Mouse (Mus musculus): ENCODE measurements around the gene Tbc1d1.
A peak's percentile ranks its signal among the peaks of the same experiment; 100 is the strongest.

Gene Tbc1d1

DNA sequence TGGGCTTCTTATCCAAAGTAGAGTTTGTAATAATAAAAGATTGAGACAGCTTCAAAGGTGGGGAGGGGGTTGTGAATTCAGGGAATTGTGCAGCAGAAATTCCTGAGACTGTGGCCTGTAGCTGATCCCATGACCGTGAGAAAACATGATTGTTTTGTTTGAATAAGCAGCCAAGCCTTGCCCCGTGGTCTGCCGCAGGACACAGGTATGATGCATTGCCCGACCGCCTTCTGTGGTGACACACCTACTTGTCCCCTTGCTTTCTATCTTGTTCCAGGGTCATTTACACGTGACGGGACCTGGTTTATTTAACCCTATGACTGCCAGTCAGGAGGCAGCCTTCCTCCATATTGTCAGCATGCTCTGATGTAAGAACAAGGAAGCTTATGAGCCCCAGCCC lies 123.6 kb downstream of the Tbc1d1 start:
- no peak for DNase-seq (ENCODE audit: low spot score)

DNA sequence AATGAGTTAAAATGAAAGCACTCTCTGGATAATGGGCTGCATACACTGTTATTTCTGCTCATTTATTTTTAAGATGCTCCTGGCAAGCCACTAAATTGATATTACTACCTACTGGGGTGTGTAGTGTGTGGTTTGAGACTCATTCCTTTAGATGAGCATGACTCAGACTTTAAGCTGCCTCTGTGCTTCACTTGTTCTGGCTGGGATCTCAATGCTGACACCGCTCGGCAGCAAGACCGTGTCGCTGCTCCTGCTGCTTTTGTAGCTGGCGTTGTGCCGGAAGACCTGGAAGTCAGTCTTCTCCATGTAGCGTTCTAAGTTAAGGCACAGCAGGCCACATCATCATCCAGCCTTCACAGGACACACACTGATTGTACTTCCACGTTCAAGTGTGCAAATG lies 124.1 kb downstream of the Tbc1d1 start:
- peak; percentile 62 for DNase-seq (ENCODE audit: low spot score)

DNA sequence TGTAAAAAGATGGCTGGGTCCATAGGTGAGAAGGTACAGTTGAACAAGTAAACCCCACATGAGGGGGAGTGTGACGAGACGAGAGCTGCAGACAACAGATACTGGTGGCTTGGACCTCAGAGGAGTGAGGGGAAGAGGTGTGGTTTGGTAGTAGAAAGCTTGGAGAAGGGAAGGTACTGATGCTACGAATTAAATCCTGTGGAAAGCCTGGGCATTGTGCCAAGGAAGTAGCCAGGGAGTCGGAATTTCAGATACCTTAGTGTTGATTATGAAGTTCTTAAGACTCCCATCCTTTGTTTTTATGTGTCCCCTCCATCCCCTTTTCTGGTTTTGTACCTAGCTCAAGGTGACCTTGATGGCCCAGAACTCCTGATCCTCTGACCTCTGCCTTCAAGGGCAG lies 124.5 kb downstream of the Tbc1d1 start:
- no peak for DNase-seq (ENCODE audit: low spot score)

DNA sequence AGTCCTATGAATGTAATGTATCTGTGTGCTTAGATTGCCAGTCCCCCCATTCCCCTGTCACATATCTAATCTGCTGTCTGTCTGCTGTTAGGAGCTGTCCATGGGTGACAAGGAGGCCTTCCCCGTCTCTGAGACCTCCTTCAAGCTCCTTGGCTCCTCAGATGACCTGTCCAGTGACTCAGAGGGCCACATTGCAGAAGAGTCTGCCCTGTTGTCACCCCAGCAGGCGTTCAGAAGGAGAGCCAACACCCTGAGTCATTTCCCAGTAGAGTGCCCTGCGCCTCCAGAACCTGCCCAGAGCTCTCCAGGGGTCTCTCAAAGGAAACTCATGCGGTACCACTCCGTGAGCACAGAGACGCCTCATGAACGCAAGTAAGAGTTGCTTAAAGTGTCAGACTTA lies 125.6 kb downstream of the Tbc1d1 start:
- peak; percentile 60 for DNase-seq (ENCODE audit: low spot score)

DNA sequence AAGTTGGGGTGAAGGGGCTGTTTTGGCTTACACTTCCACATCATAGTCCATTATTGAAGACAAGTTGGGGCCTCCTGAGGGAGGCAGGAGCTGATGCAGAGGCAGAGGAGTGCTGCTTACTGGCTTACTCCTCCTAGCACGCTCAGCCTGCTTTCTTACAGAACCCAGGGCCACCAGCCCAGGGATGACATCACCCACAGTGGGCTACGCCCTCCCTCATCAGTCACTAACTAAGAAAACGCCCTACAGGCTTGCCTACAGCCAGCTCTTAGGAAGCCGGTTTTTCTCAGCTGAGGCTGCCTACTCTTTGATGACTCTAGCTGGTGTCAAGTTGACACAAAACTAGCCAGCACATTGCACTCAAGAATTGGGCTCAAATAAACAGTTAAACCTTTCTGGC lies 126.5 kb downstream of the Tbc1d1 start:
- DNase-seq (ENCODE audit: low spot score) = no peak

DNA sequence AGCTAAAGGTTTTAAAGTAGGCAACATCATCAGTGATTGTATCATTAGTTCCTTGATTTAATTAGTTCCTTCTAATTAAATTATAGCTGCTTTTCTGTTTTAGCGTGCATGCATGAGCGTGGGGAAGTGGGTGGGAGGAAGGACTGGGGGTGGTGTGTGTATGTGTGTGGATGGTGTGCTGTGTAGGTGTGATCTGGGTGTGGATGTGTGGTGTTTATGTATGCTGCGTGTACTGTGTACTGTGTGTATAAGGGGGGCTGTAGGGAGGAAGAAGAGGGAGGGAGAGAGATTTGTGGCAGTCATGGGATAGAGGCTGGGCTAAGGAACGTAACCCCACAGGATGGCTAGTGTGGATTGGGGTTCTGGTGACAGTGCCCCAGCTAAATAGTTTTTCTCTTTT lies 129.2 kb downstream of the Tbc1d1 start:
- DNase-seq (ENCODE audit: low spot score) = no peak

DNA sequence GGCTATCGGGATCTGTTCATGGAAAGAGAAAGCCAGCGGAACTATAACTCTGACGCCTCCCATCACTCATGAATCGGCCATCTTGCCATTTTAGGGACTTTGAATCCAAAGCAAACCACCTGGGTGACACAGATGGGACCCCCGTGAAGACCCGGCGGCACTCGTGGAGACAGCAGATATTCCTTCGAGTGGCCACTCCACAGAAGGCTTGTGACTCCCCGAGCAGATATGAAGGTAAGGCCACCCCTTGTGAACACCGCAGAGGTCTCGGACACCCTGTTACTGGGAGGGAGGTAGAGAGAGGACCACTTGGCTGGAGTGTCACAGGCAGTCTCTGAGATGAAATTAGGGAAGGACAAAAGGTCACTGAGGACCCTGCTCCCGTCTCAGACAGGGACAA lies 129.7 kb downstream of the Tbc1d1 start:
- DNase-seq (ENCODE audit: low spot score) = no peak

DNA sequence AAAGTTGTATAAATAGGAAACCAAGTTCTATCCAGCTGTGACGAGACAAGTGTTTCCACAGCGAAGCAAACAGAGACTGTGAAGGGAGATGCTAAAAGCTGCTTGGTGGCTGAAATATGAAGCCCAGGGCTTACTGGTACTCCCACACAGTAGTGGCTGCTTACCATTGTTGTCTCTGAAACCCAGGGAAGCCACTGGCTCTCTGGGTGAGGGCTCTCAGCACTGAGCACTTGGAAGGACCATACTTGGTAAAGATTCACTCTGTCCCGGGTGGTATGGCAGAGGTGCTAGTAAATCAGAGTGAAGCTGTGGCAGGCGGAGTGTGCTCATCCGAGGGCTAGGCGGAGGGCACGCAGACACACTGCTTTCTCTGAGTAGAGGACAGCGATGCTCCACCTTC lies 131.2 kb downstream of the Tbc1d1 start:
- DNase-seq (ENCODE audit: low spot score) = no peak

DNA sequence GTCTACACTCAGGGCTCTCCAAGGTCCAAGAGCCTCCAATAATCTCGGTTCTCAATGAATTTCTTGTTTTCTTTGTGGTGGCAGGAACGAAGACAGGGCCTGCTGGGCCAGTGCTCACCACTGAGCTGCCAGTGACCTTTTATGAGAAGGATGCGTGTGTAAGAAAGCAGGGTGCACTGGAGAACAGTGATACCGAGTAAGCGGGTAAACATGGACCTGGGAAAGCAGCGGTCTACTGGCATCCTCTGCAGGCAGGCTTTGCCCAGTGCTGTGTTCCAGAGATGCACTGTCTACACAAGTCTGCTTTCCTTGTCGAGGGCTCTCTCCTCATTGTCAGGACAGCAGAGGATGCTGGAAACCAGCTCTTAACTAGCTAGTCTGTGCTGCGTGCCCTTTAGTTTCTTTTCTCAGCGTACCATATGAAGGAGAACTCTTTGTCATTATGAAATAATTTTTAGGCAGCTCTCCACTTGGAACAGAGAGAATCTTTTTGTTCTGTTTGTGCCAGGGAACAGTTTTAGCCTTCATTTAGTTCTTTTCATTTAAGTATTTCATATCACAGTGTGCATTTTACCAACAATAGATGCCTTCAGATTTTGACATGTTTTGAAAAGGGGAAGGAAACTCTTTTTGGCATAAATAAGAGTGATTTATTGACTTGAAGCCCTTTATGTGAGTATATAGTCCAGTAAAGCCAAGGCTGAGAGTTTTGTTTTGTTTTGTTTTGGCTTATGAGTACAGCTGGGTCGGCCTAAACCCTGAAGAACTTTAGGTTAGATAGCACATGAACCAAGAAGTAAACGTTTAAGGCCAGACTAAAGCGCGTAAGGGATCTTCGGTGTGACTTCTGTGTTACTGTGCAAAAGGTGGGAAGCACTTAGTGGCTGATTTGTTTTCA lies 132.2 kb downstream of the Tbc1d1 start:
- DNase-seq (ENCODE audit: low spot score) = peak; percentile 98

DNA sequence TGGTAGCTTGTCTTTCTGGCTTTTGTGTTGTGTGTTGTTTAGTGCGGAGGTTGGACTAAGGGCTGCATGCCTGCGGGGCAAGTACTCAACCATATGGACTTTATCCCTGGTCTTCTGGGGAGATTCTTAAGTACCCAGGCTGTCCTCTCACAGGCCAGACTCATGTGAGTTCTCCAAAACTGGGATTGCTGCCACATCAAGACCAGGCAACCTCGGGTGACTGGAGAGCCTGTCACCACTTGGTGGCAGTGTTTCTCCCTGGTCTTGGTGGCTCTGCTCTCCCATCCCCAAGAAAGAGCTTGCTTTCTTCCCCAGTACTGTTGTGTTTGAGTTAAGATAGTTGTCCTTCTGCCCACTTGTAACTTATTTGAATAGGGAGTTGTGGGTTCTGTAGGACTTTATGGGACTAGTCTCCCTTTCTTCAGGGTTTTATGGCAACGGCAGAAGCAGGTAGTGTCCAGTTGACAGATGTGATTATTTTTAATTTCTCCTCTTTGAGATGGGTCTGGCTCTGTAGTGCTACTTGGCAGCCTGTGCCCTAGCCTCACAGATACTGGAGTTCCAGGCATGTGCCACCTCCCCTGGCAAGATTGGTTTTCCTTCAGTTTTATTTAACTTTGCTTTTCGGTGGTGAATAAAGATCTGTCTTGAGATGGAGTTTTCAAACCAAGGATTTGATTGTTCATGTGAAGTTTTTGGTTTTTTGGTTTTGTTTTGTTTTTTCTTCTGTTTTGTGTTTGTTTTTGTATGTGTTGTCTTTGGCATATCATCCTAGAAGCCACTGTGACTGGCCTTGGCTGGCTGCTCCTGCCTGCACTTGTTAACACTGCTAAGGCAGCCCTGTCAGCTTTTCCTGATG lies 133.3 kb downstream of the Tbc1d1 start:
- peak; percentile 100 for DNase-seq (ENCODE audit: low spot score)

DNA sequence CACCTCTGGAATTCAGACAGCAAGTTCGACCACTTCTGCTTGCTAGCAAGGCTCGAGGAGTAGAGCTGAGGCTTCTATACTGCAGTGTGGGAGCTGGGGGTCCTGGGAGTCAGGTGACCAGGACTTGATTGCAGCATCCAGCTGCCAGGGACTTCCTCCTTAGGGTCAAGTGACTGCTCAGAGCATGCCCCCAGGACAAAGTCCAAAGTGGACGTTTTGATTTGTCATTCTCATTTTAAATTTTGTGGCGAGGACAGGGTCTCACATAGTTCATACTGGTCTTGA lies 133.9 kb downstream of the Tbc1d1 start:
- DNase-seq (ENCODE audit: low spot score) = no peak

DNA sequence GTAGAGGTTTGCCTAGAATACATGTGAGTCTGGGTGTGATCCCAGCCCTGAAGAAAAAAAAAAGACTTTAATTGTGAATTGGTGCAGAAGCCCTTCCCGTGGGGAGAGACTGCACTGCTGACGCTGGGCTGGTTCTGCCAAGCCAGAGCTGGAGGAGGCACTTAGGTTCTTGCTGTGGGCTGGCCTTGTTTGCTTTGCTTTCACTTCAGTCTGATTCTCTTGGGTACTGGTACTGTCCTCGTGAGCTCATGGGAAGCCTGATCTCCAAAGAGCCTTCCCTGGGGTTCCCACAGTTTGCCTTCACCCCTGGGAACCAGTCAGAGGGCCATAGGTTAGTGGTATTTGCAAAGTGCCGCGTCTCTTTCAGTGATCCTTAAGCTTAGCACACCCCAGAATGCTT lies 135.6 kb downstream of the Tbc1d1 start:
- peak; percentile 95 for DNase-seq (ENCODE audit: low spot score)

DNA sequence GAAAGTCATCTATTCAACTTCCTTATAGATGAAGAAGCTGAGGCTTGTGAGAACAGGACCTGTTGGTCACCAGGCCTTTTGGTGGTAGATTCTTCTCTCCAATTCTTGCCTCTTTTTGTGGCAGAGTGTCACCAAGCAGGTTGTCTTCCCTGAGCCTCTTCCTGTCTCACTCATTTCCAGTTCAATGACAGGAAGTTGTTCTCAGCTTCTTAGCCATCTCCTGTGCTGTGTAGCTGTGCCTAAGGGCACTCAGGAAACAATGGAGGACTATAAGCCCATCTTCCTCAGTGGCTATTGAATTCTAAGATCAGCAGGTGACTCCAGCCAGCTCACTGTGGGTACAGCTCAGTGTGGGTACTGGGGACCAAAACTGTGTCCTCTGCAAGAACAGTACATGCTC lies 139.5 kb downstream of the Tbc1d1 start:
- DNase-seq (ENCODE audit: low spot score) = no peak

DNA sequence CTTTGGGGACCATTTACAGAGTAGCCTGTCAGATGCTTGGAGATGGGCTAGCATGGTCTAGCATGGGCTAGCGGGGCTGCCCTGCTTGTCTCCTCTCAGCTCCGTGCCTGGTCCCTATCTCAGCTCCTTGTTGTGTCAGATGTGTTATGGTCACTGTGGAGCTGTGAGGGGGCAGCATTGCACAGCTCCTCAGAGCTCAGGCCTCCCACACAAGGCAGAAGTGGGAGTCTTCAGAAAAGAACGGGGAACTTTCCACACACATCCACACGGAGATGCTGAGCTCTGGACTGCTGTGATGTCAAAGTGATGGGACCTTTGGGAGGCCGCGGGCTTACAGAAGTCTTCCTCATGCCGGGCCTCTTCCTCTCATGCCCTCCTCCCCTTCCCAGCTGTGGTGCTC lies 140.2 kb downstream of the Tbc1d1 start:
- DNase-seq (ENCODE audit: low spot score) = no peak

DNA sequence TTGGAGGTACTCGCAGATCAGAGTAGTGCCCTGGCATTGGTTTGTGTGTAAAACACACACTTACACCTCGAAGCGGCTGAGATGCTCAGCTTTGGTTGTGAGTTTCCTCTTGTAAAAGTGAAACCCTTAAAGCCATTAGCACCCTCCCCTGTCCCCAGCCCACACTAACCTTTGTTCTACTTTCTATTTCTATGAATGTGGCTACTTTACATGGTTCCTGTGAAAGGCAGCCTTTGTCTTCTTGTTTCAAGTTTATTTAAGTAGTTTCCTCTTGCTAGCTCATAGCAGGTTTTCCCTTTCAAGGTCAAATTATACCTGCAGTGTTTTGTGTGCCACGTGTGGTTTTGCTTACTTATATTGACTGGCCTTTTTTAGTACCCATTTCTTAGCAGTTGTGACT lies 141.0 kb downstream of the Tbc1d1 start:
- DNase-seq (ENCODE audit: low spot score) = no peak

DNA sequence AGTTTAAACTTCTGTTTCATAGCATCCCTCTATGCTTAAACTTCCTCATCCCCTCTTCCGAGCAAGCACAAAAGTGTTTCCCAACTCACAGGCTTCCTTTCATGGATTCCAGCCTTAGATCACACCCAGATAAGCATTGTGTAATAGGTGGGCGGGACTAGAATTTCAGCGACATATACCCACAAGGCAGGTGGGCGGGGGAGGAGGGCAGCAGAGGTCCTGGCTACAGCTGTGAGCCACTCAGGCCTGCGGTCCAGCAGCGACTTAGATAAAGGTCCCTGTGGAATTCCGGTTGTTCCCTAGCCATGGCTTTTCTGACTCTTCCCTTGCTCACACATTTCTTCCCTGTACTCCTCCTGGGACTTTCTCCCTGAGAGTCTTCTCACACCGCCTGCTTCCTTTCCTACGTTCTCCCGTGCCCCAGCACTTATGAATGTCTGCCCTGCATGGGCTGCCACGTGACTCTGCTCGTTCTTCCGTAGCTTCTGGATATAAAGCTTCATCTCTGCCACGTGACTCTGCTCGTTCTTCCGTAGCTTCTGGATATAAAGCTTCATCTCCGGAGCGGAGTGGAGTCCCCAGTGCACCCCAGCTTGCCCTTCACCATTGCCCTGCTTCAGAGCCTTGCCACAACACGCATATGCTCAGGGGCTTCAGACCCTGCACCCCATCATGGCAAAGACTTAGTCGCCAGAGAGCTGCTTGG lies 142.4 kb downstream of the Tbc1d1 start:
- DNase-seq (ENCODE audit: low spot score) = peak; percentile 90

DNA sequence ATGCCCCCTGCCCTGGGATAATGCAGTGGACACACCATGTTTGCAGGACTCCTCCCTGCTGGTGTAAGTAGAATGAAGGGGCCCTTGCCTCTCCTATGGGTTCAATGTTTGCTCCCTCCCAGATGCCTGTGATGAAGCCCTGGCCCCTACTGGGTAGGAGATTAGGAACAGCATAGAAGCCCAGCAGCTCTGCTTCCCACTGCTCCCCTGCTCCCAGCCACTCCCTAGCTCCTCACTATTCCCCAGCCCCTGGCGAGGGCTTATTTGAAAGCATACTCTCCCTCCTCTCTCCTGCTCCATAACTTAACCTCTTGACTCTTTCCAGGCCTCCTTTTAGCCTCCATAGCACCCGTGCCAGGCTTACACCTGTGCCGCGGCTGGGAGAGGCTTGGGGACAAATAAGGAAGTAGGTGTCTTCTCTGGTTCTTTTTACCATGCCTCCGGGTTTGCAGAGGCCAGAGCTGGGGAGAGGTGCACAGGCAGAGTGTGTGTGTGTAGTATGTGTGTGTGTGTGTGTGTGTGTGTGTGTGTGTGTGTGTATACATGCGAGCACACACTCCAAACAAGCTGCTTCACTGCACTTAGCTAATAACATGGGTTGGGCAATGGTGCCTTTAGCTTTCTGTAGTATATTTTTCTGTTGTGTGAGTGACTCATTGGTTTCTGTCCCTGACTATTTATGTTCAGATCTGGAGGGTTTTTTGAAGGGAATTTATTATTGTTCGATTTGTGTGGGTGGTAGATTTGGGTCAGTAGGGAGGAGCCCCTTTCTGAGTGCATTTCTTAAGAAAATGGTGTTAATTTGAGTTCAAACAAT lies 143.6 kb downstream of the Tbc1d1 start:
- no peak for DNase-seq (ENCODE audit: low spot score)

DNA sequence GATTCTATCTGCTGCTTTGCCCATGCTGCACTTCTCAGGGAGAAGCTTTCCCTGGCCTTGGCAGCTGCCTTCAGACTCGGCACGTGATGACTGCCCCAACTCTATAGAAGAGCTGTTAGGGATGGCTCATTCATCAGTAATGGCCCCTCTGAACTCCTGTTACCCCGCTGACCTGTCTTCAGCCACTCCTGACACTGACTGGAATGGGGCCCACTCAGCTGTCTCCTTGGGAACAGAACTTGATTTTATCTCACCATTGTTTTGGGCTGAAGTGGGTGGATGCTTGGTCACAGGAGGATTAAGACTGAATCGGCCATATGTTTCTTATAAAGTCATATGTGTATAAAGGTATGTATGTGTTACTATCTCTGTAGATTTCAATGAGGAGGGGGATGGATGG lies 145.1 kb downstream of the Tbc1d1 start:
- DNase-seq (ENCODE audit: low spot score) = no peak

DNA sequence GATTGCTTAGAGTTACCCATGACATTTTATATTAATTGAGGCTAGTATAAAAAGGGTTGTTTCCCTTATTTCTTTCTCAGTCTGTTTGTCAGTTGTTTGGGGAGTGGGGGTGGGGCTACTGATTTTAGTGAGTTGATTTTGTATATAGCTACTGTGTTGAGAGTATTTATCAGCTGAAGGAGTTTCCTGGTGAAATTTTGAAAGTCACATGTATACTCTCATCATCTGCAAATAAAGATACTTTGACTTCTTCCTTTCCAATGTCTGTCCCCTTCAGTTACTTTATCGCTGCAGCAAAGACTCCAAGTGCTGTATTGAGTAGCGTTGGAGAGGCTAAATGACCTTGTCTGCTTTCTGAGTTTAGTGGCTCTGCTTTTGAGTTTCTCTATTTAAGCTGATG lies 151.2 kb downstream of the Tbc1d1 start:
- DNase-seq (ENCODE audit: low spot score) = no peak

DNA sequence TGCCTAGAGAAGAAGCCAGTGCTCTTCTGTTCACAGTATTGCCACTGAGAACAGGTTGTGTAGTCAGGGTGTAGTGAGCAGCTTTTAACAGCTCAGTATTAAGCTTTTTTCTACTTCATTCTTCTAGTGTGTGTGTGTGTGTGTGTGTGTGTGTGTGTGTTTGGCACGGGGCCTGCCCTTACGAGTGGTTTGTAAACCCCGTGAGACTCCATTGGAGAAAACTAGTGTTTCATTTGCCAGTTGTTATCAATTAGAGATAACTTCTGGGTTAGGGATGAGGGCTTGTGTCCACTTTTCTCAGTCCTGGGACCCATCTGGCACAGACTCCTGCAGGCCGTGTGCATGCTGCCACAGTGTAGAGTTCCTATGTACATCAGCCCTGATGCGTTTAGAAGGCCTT lies 156.2 kb downstream of the Tbc1d1 start:
- peak; percentile 65 for DNase-seq (ENCODE audit: low spot score)

DNA sequence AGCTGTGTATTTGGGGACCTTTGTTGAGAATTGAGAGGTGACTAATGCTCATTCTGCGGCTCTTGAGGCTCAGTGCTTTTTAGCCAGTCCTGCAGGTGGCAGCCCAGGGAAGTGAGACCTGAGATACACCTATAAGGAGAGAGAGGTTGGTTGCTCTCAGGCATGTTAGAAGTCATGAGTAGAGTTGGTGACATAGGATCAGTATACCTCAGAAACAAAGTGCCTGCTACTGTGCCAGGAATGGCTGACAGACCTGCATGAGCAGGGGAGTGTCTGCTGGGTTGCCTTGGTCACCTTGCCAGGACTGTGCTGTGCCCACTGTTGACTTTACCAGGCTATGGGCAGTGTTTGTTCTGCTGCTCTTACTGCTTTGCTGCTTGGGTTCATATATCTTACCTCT lies 157.4 kb downstream of the Tbc1d1 start:
- no peak for DNase-seq (ENCODE audit: low spot score)
